In the genomic region with DNA sequence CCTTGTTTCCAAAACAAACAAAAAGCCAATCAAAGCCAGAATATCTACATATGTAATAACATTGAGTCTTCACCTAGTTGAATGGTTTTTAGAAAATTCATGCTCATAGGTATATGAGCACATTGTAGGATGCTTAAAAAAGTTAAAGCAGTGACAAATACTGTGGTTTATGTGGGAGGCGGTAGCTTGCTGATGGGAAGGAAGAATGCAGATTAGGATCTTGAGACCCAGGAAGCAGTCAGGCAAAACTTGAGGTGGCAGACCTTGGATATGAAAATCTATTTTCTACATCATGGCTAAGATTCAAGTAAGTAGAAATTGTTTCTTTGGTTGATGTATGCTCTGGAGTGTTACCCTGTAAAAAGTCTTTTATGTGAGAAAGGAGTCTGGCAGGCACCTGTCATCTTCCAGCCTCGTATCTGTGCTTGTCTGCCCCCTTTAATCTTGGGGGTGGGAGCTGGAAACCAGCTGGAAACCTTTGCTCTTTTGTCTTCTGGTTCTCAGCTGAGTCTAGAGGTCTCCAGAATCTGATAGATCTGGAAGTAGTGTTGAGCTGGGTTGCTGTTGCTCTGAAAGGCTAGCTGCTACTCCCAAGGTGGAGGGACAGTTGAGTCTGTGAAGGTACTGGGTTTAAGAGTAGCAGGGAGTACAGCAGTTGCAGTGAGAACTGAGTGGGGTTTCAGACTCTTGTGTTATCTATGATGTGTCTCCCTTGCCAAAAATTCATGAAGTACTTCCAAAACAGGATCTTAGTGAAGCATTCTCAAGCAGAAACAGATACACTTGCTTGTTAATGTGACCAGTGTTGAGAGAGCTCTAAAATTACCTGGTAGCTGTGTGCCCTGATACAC, we compare ENCODE assay signal across 19 mouse cellular contexts. TPM values are rescaled to one million over a fixed set of nuclear protein-coding genes. Genes with fewer than 3 reads are reported as not detected.
DNase-seq lines count a peak whose midpoint lies in the region; ATAC-seq and TF ChIP-seq lines count a peak whose summit lies in the region.
"Had no signal": no experiment of that assay in that cellular context is flagged by ENCODE, and none has a peak within 500 bp of the region (broad histone marks: within the 10 kb centered on the region; RNA-seq: fewer than 3 reads in every experiment).

No protein-coding gene starts in this region.

- no peak overlapping the region for H3K4me3 ChIP-seq in cerebellum, adult 2 months (replicated peaks; ENCODE audit: insufficient read depth, low read depth, low read length)
- H3K4me3 ChIP-seq in heart, postnatal 0 days (ENCODE audit: low read depth, low read length), result no peak overlapping the region
- no peak overlapping the region for H3K4me3 ChIP-seq in myocyte
- H3K4me3 ChIP-seq: embryonic facial prominence, embryonic 12.5 days; forebrain, embryonic 10.5 days; limb, embryonic 12.5 days had no signal

- peaks cover 94% of the 10 kb centered on the region for H3K79me2 ChIP-seq in myocyte (ENCODE audit: control insufficient read depth, insufficient read depth)

- no peaks in the 10 kb centered on the region for H3K27me3 ChIP-seq in cerebellum, adult 2 months (ENCODE audit: control insufficient read depth, insufficient read depth, low read length)
- H3K27me3 ChIP-seq in heart, postnatal 0 days (ENCODE audit: control insufficient read depth, insufficient read depth, low read length), result no peaks in the 10 kb centered on the region
- H3K27me3 ChIP-seq in myocyte (ENCODE audit: control insufficient read depth, insufficient read depth, insufficient read length), result no peaks in the 10 kb centered on the region
- H3K27me3 ChIP-seq: embryonic facial prominence, embryonic 12.5 days; limb, embryonic 12.5 days had no signal

- intact Hi-C loops in heart, postnatal 36 days (cut with DNase I), result loop anchor here (2.0 kb wide), 1 partner anchor 16 kb away; no protein-coding TSS in a partner anchor

- peaks cover 20% of the 10 kb centered on the region for H3K4me1 ChIP-seq in cerebellum, adult 2 months (ENCODE audit: control insufficient read depth, insufficient read depth, low read length)
- H3K4me1 ChIP-seq in heart, postnatal 0 days (ENCODE audit: control insufficient read depth, insufficient read depth), result peaks cover 25% of the 10 kb centered on the region

- no peaks in the 10 kb centered on the region for H3K36me3 ChIP-seq in heart, postnatal 0 days (replicated peaks; ENCODE audit: control insufficient read depth, insufficient read depth, low read length)
- H3K36me3 ChIP-seq in myocyte (ENCODE audit: control insufficient read depth, insufficient read depth), result no peaks in the 10 kb centered on the region
- H3K36me3 ChIP-seq: embryonic facial prominence, embryonic 12.5 days; limb, embryonic 12.5 days had no signal

- ATAC-seq in heart, postnatal 0 days (ENCODE audit: insufficient read depth, low read depth), result no peak

- TF ChIP-seq CTCF in cerebellum, adult 2 months (IDR thresholded peaks at IDR 0.05; ENCODE audit: borderline replicate concordance, insufficient read depth, low read depth, low read length), result no peak
- TF ChIP-seq CTCF in heart, postnatal 0 days (IDR thresholded peaks at IDR 0.05; ENCODE audit: low read depth), result no peak

- peak overlapping the region; percentile 28; the same call in 1 of the 2 replicates for H3K27ac ChIP-seq in cerebellum, adult 2 months (ENCODE audit: insufficient read depth, low read length)
- H3K27ac ChIP-seq in heart, postnatal 0 days (ENCODE audit: low read depth), result peak overlapping the region; percentile 63
- H3K27ac ChIP-seq: embryonic facial prominence, embryonic 12.5 days; forebrain, embryonic 10.5 days; kidney, postnatal 0 days; limb, embryonic 12.5 days had no signal

- no peak overlapping the region for H3ac ChIP-seq in myocyte (ENCODE audit: control insufficient read depth, insufficient read length)

- no peak for TF ChIP-seq EP300 in heart, postnatal 0 days (IDR thresholded peaks at IDR 0.05; ENCODE audit: low read depth)

- 48% methylated on average over 2 of the region's 2 CpGs for WGBS in cerebellum, adult 2 months
- WGBS in heart, postnatal 0 days, result 42% methylated on average over 2 of the region's 2 CpGs

- no peak overlapping the region for H3K4me2 ChIP-seq in heart, postnatal 0 days (ENCODE audit: low read depth, low read length)
- H3K4me2 ChIP-seq in myocyte (ENCODE audit: low read depth), result peak overlapping the region; percentile 43
- H3K4me2 ChIP-seq: embryonic facial prominence, embryonic 12.5 days; limb, embryonic 12.5 days; midbrain, embryonic 11.5 days had no signal

- no peak overlapping the region for H3K9ac ChIP-seq in heart, postnatal 0 days (replicated peaks; ENCODE audit: low read depth, low read length)
- H3K9ac ChIP-seq: embryonic facial prominence, embryonic 12.5 days; limb, embryonic 12.5 days had no signal

- DNase-seq in cerebellum, adult 2 months, result no peak
- DNase-seq in cerebellum, adult 9-10 months, result no peak
- peak; percentile 37 for DNase-seq in heart, postnatal 0 days (ENCODE audit: low spot score)
- DNase-seq in heart, postnatal 36 days, result no peak
- DNase-seq in 416B (ENCODE audit: low read depth), result peak; percentile 60
- DNase-seq in urinary bladder, adult 18-20 months (ENCODE audit: low spot score in 2 of 2), result no peak
- no peak for DNase-seq in adrenal gland, adult 2 months
- DNase-seq: adrenal gland, postnatal 25 days; cerebellum, postnatal 25 days; layer of hippocampus, postnatal 36 days; lung, postnatal 10 days; right cerebral cortex, postnatal 25 days had no signal

- TF ChIP-seq POLR2A in cerebellum, adult 2 months (IDR thresholded peaks at IDR 0.05; ENCODE audit: borderline replicate concordance, insufficient read depth, low read length), result no peak
- no peak for TF ChIP-seq POLR2A in myocyte (IDR thresholded peaks at IDR 0.05; ENCODE audit: insufficient read length, low read depth)

- no peaks in the 10 kb centered on the region for H3K9me3 ChIP-seq in heart, postnatal 0 days (replicated peaks; ENCODE audit: control insufficient read depth, low read length)
- H3K9me3 ChIP-seq: embryonic facial prominence, embryonic 12.5 days; forebrain, embryonic 10.5 days; limb, embryonic 12.5 days had no signal

TF ChIP-seq in myocyte, 11 proteins besides CTCF, POLR2A, EP300 and RAD21:
- no peak for TF ChIP-seq MAX (IDR thresholded peaks at IDR 0.05; ENCODE audit: low read depth)
- TF ChIP-seq POLR2AphosphoS2 (IDR thresholded peaks at IDR 0.05; ENCODE audit: insufficient read length, low read depth), result no peak
- no peak for TF ChIP-seq USF1 (IDR thresholded peaks at IDR 0.05; ENCODE audit: low read depth)
- no peak for TF ChIP-seq TCF12 (IDR thresholded peaks at IDR 0.05; ENCODE audit: insufficient read depth, poor library complexity, severe bottlenecking)
- TF ChIP-seq CEBPB (IDR thresholded peaks at IDR 0.05; ENCODE audit: insufficient read depth, poor library complexity, severe bottlenecking), result no peak
- no peak for TF ChIP-seq SRF (IDR thresholded peaks at IDR 0.05; ENCODE audit: control insufficient read depth, insufficient read length, low read depth)

RNA-seq across cellular contexts. Expression of a gene that starts 4.8 kb away (rescaled TPM):
- polyA plus RNA-seq in cerebellum, adult 2 months (2012; rRNA removed), result 46.3 and 54.8 TPM in 2 replicates
- 50.2 and 50.6 TPM in 2 replicates for total RNA-seq in heart, postnatal 0 days (2014; rRNA removed; ENCODE audit: low replicate concordance)
- polyA plus RNA-seq in heart, postnatal 0 days (2015; fragmentation: Nextera tagmentation; extraction: Ambion mirVana), result 15.1 and 15.4 TPM in 2 replicates
- 10 to 100 TPM; 72.2 to 76.1 TPM for total RNA-seq in heart, postnatal 36 days (2021)
- polyA plus RNA-seq in myocyte (2012; fragmentation: generic; extraction: Trizol), result 64.0 TPM
- 10 to 100 TPM; 50.4 to 57.8 TPM for total RNA-seq in adrenal gland, adult 2 months (2021)
- 61.5 and 62.6 TPM in 2 replicates for polyA plus RNA-seq in adrenal gland, adult 2 months (2012; rRNA removed)

RNA-seq across cellular contexts. Expression of a gene that starts 34.7 kb away (rescaled TPM):
- 4.9 and 5.4 TPM in 2 replicates for polyA plus RNA-seq in cerebellum, adult 2 months (2012; rRNA removed)
- total RNA-seq in heart, postnatal 0 days (2014; rRNA removed; ENCODE audit: low replicate concordance), result 0.31 TPM in 1 of 2 replicates, not detected in the other
- polyA plus RNA-seq in heart, postnatal 0 days (2015; fragmentation: Nextera tagmentation; extraction: Ambion mirVana), result not detected in 2 replicates
- total RNA-seq in heart, postnatal 36 days (2021), result not detected
- polyA plus RNA-seq in myocyte (2012; fragmentation: generic; extraction: Trizol), result not detected
- under 1 TPM in 1 of 2 experiments, not detected in 1; 0.07 TPM for total RNA-seq in adrenal gland, adult 2 months (2021)
- not detected in 2 replicates for polyA plus RNA-seq in adrenal gland, adult 2 months (2012; rRNA removed)
- polyA plus RNA-seq: heart, embryonic 14.5 days had no signal

Comparison
In these comparisons a context has a peak if more than half of its experiments do, and no peak if none do; other contexts are left out.
1. DNase-seq: peak in heart, postnatal 0 days (single experiment) and 416B (single experiment); none in cerebellum, adult 2 months (0 of 2), cerebellum, adult 9-10 months (single experiment), heart, postnatal 36 days (0 of 2), urinary bladder, adult 18-20 months (0 of 2) and adrenal gland, adult 2 months (single experiment).